Mouse (Mus musculus) right cerebral cortex, postnatal 4 days (tissue): ENCODE results near the gene Esp23.
"Not testable (repeated sequence)": the region's sequence is repeated elsewhere in the genome, so short reads cannot be mapped to it uniquely, and the experiment has no call there.

Source experiments
- DNase-seq: peaks from one replicate; pipeline ENCODE4 v3.0.0-alpha.2; 2022

The Esp23 gene

GRCm38 (mm10) chr17:39076937-39077336, at the start of gene Esp23:
Gene Esp23 (minus strand): TSS chr17:39077037.
- no peak for DNase-seq

GRCm38 (mm10) chr17:39107126-39107525, 30.3 kb upstream of the Esp23 start:
- not testable (repeated sequence) for DNase-seq

- DNase-seq = no peak
Observed at GRCm38 (mm10) chr17:39095034-39095433, 18.2 kb upstream of the Esp23 start, which contains the start of gene Esp22. Gene Esp22 (plus strand): TSS chr17:39095334.

- no peak for DNase-seq
Observed at GRCm38 (mm10) chr17:39063641-39064040, 13.2 kb downstream of the Esp23 start.

GRCm38 (mm10) chr17:39043241-39043640, 33.6 kb downstream of the Esp23 start, which contains the start of gene Gm21903:
Gene Gm21903 (minus strand): TSS chr17:39043341.
- no peak for DNase-seq

GRCm38 (mm10) chr17:39036395-39036794, 40.4 kb downstream of the Esp23 start, which contains the start of gene Esp24:
Gene Esp24 (plus strand): TSS chr17:39036695.
- not testable (repeated sequence) for DNase-seq
